Mouse (Mus musculus): Measurements from ENCODE around the gene Degs1. TPM values are rescaled to one million over a fixed set of nuclear protein-coding genes. Genes with fewer than 3 reads are reported as not detected.
A peak's percentile ranks its signal among the peaks of the same experiment; 100 is the strongest.

Degs1 gene
- polyA plus RNA-seq (2012; rRNA removed), result 109 and 115 TPM in 2 replicates

DNA sequence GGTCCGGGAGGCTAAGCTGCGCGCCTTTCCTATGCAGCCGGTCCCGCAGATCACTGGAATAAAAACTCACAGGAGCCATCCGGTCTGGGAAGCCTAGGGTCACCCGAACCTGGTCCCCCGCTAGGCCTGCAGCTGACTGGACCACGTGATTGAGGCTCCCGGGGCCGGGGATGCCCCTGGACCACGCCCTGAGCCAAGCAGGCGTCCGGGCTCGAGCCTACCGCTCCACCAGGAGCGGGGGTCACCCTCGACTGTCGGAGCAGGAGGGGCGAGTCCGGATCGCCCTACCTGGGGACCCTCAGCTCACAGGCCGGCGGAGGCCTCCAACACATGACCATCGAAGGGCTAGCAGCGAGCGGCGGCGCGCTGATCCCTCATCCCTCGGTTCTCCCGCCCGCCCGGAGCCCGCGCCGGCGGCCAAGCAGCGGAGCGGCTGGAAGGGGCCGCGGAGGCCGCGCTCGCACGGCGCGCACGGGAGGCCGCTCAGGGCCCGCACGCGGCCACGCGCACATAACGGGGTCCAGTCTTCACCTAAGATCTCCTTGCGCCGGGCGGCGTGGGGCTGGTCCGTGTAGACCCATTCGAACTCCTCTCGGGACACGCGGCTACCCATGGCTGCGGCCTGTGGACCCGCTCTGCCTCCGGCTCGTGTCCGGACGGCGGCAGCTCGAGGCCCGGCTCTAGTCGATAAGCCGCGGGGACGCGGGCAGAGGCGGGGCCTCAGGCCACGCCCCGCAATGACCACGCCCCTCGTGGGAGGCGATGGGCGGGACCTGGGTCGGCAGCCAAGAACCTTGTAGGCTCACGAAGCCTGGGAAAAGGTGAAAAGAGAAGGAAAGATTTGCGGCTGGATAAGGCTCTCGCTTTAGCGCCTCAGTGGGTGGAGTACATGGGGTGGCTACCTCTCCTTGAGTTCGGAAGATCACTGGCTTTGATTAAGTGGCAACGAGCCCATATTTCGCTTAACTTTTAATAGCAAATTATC, at the start of gene Degs1:
Gene Degs1 (minus strand): TSS at position 714 of the 985 bp plus-strand sequence.
- peak; percentile 93 to 96 for DNase-seq
- peak within 1 kb of the TSS; percentile 67 for H3K27ac ChIP-seq (ENCODE audit: insufficient read depth, low read length)
- peaks cover 16% of the 10 kb centered on the region for H3K4me1 ChIP-seq (ENCODE audit: control insufficient read depth, insufficient read depth, low read length)
- TF ChIP-seq CTCF (IDR thresholded peaks at IDR 0.05; ENCODE audit: borderline replicate concordance, insufficient read depth, low read depth, low read length) (no peak), POLR2A (IDR thresholded peaks at IDR 0.05; ENCODE audit: borderline replicate concordance, insufficient read depth, low read length) (peak; percentile 87)
- H3K27me3 ChIP-seq (ENCODE audit: control insufficient read depth, insufficient read depth, low read length), result no peaks in the 10 kb centered on the region
- H3K4me3 ChIP-seq (replicated peaks; ENCODE audit: insufficient read depth, low read depth, low read length), result peak within 1 kb of the TSS; percentile 68
- under 1% methylated on average over 94 of the region's 94 CpGs for WGBS

DNA sequence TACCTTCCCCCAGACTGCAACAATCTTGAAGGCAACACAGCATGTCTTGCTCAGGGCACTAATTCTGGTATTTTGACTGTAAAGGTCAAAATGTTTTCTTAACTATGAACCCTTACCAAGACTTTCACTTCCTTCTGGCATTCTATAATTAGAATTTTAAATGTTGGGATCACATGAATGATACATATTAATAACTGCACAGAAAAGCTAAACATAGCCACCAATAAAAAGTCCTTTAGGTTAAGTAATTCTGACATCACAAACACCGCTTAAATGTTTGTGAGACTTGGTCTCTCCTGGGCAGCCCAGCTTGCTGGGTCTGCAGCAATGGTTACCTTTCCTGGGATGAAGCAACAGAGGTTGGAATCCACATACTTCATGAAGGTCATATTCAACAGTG, 43.3 kb upstream of the Degs1 start:
- no peak overlapping the region for H3K27ac ChIP-seq (ENCODE audit: insufficient read depth, low read length)
- no peak for DNase-seq
- no peak for TF ChIP-seq CTCF (IDR thresholded peaks at IDR 0.05; ENCODE audit: borderline replicate concordance, insufficient read depth, low read depth, low read length)
- TF ChIP-seq POLR2A (IDR thresholded peaks at IDR 0.05; ENCODE audit: borderline replicate concordance, insufficient read depth, low read length), result no peak
- no peaks in the 10 kb centered on the region for H3K4me1 ChIP-seq (ENCODE audit: control insufficient read depth, insufficient read depth, low read length)
- WGBS, result 100% methylated on average over 1 of the region's 1 CpGs
- H3K27me3 ChIP-seq (ENCODE audit: control insufficient read depth, insufficient read depth, low read length), result no peaks in the 10 kb centered on the region
- H3K4me3 ChIP-seq (replicated peaks; ENCODE audit: insufficient read depth, low read depth, low read length), result no peak overlapping the region

DNA sequence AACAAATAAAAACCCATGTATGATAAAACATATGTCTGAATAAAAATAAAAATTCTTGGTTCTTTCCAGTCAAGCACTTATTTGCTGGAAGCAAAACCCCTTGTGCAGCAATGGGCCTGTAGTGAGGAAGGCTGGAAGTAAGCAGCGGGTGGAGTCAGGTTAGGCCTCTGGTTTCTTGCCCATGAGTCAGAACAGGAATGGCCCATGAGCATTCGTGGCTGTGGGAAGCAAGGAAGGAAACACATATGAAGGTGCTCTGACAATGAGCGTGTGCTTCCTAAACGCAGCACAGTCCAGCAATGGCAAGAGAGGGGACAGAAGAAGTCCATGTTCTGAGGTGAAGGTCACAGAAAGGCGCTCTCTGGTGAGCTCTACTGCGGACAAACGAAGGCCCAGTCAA, 41.9 kb upstream of the Degs1 start:
- DNase-seq, result no peak
- TF ChIP-seq POLR2A (IDR thresholded peaks at IDR 0.05; ENCODE audit: borderline replicate concordance, insufficient read depth, low read length), result no peak
- no peak for TF ChIP-seq CTCF (IDR thresholded peaks at IDR 0.05; ENCODE audit: borderline replicate concordance, insufficient read depth, low read depth, low read length)
- no peak overlapping the region for H3K27ac ChIP-seq (ENCODE audit: insufficient read depth, low read length)
- H3K4me3 ChIP-seq (replicated peaks; ENCODE audit: insufficient read depth, low read depth, low read length), result no peak overlapping the region
- 94% methylated on average over 7 of the region's 7 CpGs for WGBS
- H3K27me3 ChIP-seq (ENCODE audit: control insufficient read depth, insufficient read depth, low read length), result no peaks in the 10 kb centered on the region
- H3K4me1 ChIP-seq (ENCODE audit: control insufficient read depth, insufficient read depth, low read length), result no peaks in the 10 kb centered on the region

DNA sequence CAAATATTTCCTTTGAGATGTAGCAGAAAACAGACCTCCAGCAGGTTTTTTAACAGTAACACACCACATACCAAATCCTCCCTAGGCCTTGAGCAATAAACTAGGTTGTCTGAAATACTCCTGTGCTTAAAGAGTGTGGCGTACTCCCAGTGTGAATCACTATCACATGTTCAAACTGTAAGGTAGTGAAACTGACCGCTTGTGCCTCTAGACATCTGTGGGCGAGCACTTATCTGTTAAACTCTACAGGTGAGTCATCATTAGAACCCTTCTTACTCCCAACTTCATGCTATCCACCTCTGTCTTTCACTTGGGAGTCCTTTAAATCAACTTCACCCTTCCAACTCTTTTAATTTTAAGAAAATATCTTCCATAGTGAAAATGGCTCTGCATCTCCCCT, 40.5 kb upstream of the Degs1 start:
- Histone ChIP-seq H3K4me1 (ENCODE audit: control insufficient read depth, insufficient read depth, low read length) (no peaks in the 10 kb centered on the region), H3K27me3 (ENCODE audit: control insufficient read depth, insufficient read depth, low read length) (no peaks in the 10 kb centered on the region), H3K4me3 (replicated peaks; ENCODE audit: insufficient read depth, low read depth, low read length) (no peak overlapping the region), H3K27ac (ENCODE audit: insufficient read depth, low read length) (no peak overlapping the region)
- WGBS, result over 99% methylated on average over 3 of the region's 3 CpGs
- TF ChIP-seq CTCF (IDR thresholded peaks at IDR 0.05; ENCODE audit: borderline replicate concordance, insufficient read depth, low read depth, low read length), result no peak
- no peak for TF ChIP-seq POLR2A (IDR thresholded peaks at IDR 0.05; ENCODE audit: borderline replicate concordance, insufficient read depth, low read length)
- no peak for DNase-seq

DNA sequence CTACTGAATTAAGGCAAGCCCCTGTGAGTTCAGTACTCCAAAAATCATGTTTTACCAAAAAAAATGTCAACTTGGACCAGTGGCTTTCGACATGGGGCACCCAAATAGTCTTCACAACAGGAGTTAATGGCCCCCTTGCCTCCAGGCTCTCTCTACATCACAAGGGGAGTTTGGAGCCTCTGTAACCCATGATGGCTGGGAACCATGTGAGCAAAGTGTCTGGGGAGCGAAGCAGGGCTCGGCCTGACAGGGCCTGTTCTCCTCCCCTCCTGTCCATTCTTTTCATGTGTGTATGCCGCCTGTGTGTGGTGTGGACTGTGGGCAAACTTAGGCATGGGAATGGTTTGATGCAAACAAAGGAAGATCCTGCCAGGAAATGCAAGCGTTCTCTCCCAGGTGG, 31.6 kb upstream of the Degs1 start:
- no peak overlapping the region for H3K27ac ChIP-seq (ENCODE audit: insufficient read depth, low read length)
- TF ChIP-seq CTCF (IDR thresholded peaks at IDR 0.05; ENCODE audit: borderline replicate concordance, insufficient read depth, low read depth, low read length), result no peak
- no peak for DNase-seq
- 94% methylated on average over 5 of the region's 5 CpGs for WGBS
- H3K4me1 ChIP-seq (ENCODE audit: control insufficient read depth, insufficient read depth, low read length), result no peaks in the 10 kb centered on the region
- no peaks in the 10 kb centered on the region for H3K27me3 ChIP-seq (ENCODE audit: control insufficient read depth, insufficient read depth, low read length)
- no peak overlapping the region for H3K4me3 ChIP-seq (replicated peaks; ENCODE audit: insufficient read depth, low read depth, low read length)

DNA sequence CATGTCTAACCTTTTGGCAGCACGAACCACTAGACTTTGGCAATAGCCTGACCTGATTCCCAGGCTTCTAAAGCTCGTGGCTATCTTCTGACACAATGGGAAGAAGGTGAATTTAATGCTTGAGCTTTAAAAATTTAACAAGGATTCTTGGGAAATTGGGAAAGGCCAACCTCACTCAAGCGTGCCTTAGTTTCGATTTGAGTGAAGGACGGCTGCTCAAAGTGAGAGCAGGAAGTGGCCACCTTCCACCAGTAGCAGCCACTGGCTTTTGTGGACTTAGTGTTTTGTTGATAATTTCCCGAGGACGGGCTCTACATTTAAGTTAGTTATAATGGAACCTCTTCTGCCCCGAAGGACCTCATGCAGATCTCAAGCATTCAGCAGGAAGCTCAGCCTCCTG, 30.6 kb upstream of the Degs1 start:
- Histone ChIP-seq H3K27ac (ENCODE audit: insufficient read depth, low read length) (no peak overlapping the region), H3K4me1 (ENCODE audit: control insufficient read depth, insufficient read depth, low read length) (no peaks in the 10 kb centered on the region), H3K27me3 (ENCODE audit: control insufficient read depth, insufficient read depth, low read length) (no peaks in the 10 kb centered on the region), H3K4me3 (replicated peaks; ENCODE audit: insufficient read depth, low read depth, low read length) (no peak overlapping the region)
- TF ChIP-seq POLR2A (IDR thresholded peaks at IDR 0.05; ENCODE audit: borderline replicate concordance, insufficient read depth, low read length), result no peak
- TF ChIP-seq CTCF (IDR thresholded peaks at IDR 0.05; ENCODE audit: borderline replicate concordance, insufficient read depth, low read depth, low read length), result no peak
- WGBS, result 89% methylated on average over 8 of the region's 8 CpGs
- DNase-seq, result no peak

DNA sequence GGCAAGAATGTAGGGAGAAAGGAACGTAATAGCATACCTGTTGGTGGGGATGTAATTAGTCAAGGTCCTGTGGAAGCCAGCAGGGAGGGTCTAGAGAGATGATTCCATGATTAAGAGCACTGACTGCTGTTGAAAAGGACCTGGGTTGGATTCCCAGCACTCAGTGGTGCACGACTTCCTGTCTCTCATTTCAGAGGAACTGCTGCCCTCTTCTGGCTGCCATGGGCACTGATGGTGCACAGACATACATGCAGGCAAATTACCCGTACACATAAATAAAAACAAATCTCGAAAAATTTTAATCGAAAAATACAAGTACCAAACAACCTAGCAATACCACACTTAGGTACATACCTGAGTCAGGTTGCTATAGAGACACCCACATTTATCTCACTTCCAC, 28.8 kb upstream of the Degs1 start:
- H3K4me1 ChIP-seq (ENCODE audit: control insufficient read depth, insufficient read depth, low read length), result no peaks in the 10 kb centered on the region
- no peak for TF ChIP-seq POLR2A (IDR thresholded peaks at IDR 0.05; ENCODE audit: borderline replicate concordance, insufficient read depth, low read length)
- TF ChIP-seq CTCF (IDR thresholded peaks at IDR 0.05; ENCODE audit: borderline replicate concordance, insufficient read depth, low read depth, low read length), result peak; percentile 17; the same call in 1 of the 2 replicates
- no peaks in the 10 kb centered on the region for H3K27me3 ChIP-seq (ENCODE audit: control insufficient read depth, insufficient read depth, low read length)
- DNase-seq, result no peak
- H3K4me3 ChIP-seq (replicated peaks; ENCODE audit: insufficient read depth, low read depth, low read length), result no peak overlapping the region
- no peak overlapping the region for H3K27ac ChIP-seq (ENCODE audit: insufficient read depth, low read length)
- WGBS, result 96% methylated on average over 5 of the region's 5 CpGs

DNA sequence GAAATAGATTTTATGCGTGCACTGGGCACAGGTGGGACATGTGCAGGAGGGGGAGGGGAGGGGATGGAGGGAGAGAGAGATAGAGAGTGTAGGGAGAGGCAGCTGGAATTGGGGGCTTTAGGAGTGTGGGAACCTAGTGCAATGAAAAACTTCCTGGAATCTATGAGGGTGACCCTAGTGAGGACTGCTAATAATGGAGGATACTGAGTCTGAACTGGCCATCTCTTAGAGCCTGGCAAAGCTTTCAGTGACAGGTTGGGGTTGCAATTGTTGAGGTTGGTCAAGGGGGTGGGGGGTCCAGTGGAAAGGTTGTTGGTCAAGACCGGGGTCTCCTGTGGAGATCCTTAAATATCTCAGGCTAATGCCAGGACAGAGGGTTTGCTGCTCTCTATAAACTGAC, 27.7 kb upstream of the Degs1 start:
- DNase-seq, result no peak
- Histone ChIP-seq H3K4me1 (ENCODE audit: control insufficient read depth, insufficient read depth, low read length) (no peaks in the 10 kb centered on the region), H3K27me3 (ENCODE audit: control insufficient read depth, insufficient read depth, low read length) (no peaks in the 10 kb centered on the region), H3K27ac (ENCODE audit: insufficient read depth, low read length) (no peak overlapping the region), H3K4me3 (replicated peaks; ENCODE audit: insufficient read depth, low read depth, low read length) (no peak overlapping the region)
- WGBS, result 89% methylated on average over 2 of the region's 2 CpGs
- TF ChIP-seq POLR2A (IDR thresholded peaks at IDR 0.05; ENCODE audit: borderline replicate concordance, insufficient read depth, low read length), result no peak
- no peak for TF ChIP-seq CTCF (IDR thresholded peaks at IDR 0.05; ENCODE audit: borderline replicate concordance, insufficient read depth, low read depth, low read length)
